Mouse (Mus musculus) neural tube, embryonic 12.5 days (tissue): Measurements from ENCODE around the gene Arid3b. TPM values are rescaled to one million over a fixed set of nuclear protein-coding genes. Genes with fewer than 3 reads are reported as not detected.

Experiments
- ATAC-seq: fragments of 200-750 bp; cut with Nextera tagmentation; 2 replicates; pipeline ENCODE4 v1.8.0; 2017; ENCODE audit warnings: low read depth, mild to moderate bottlenecking, moderate TSS enrichment, moderate library complexity; ENCODE audit not compliant: low FRiP score
- H3K27ac ChIP-seq: fragments of 300-500 bp; sonication (generic); 2 replicates; pipeline ENCODE4 v1.5.1; 2016
- H3K27me3 ChIP-seq: fragments of 300-500 bp; sonication (generic); replicated peaks from 2 replicates; pipeline ENCODE4 v1.6.1; 2016; ENCODE audit warnings: mild to moderate bottlenecking
- H3K36me3 ChIP-seq: fragments of 300-500 bp; sonication (generic); 2 replicates; pipeline ENCODE4 v1.6.1; 2016; ENCODE audit warnings: mild to moderate bottlenecking
- H3K4me1 ChIP-seq: fragments of 300-500 bp; sonication (generic); 2 replicates; pipeline ENCODE4 v1.6.1; 2016
- H3K4me2 ChIP-seq: fragments of 300-500 bp; sonication (generic); replicated peaks from 2 replicates; pipeline ENCODE4 v1.6.1; 2016; ENCODE audit warnings: mild to moderate bottlenecking
- H3K4me3 ChIP-seq: fragments of 300-500 bp; sonication (generic); 2 replicates; pipeline ENCODE4 v1.5.1; 2016
- H3K9ac ChIP-seq: fragments of 300-500 bp; sonication (generic); 2 replicates; pipeline ENCODE4 v1.6.1; 2016; ENCODE audit warnings: mild to moderate bottlenecking
- H3K9me3 ChIP-seq: fragments of 300-500 bp; sonication (generic); 2 replicates; pipeline ENCODE4 v1.6.1; 2016; ENCODE audit warnings: mild to moderate bottlenecking
- WGBS: fragments of 180-500 bp; shearing (Covaris S2); methylation state at CpG from one replicate; pipeline ENCODE4 v1.1.7; 2016; 5-methylcytosine and 5-hydroxymethylcytosine counted together
- polyA plus RNA-seq: library from polyadenylated mRNA; unstranded; fragments of >200 nt; fragmentation: Nextera tagmentation; extraction: Ambion mirVana; gene quantifications from 2 replicates; pipeline ENCODE4 v1.2.1, GENCODE M21; 2016

The Arid3b gene
- polyA plus RNA-seq, 1 experiment from 2014 or later, result 21.0 TPM

GRCm38 (mm10) chr9:57861951-57862471 is 25.4 kb upstream of the Arid3b start:
- WGBS, result 32% methylated on average over 9 of the region's 9 CpGs
- no peak for ATAC-seq
- no peak overlapping the region for H3K4me3 ChIP-seq
- H3K36me3 ChIP-seq, result no peaks in the 10 kb centered on the region
- H3K9me3 ChIP-seq, result no peaks in the 10 kb centered on the region
- no peaks in the 10 kb centered on the region for H3K27me3 ChIP-seq
- no peaks in the 10 kb centered on the region for H3K4me1 ChIP-seq
- 0 out of 2 replicates have a peak overlapping the region, but pooled peaks have one; percentile 16 for H3K4me2 ChIP-seq
- H3K27ac ChIP-seq, result no peak overlapping the region
- no peak overlapping the region for H3K9ac ChIP-seq

GRCm38 (mm10) chr9:57856456-57856855 is 19.9 kb upstream of the Arid3b start:
- no peak overlapping the region for H3K4me3 ChIP-seq
- no peaks in the 10 kb centered on the region for H3K9me3 ChIP-seq
- H3K27ac ChIP-seq, result no peak overlapping the region
- H3K36me3 ChIP-seq, result no peaks in the 10 kb centered on the region
- no peaks in the 10 kb centered on the region for H3K27me3 ChIP-seq
- H3K4me2 ChIP-seq, result no peak overlapping the region
- no peaks in the 10 kb centered on the region for H3K4me1 ChIP-seq
- WGBS, result 89% methylated on average over 2 of the region's 2 CpGs
- no peak for ATAC-seq
- no peak overlapping the region for H3K9ac ChIP-seq

GRCm38 (mm10) chr9:57854280-57854679 is 17.7 kb upstream of the Arid3b start:
- no peak overlapping the region for H3K4me2 ChIP-seq
- no peak overlapping the region for H3K4me3 ChIP-seq
- H3K4me1 ChIP-seq, result no peaks in the 10 kb centered on the region
- H3K9me3 ChIP-seq, result no peaks in the 10 kb centered on the region
- H3K36me3 ChIP-seq, result no peaks in the 10 kb centered on the region
- H3K9ac ChIP-seq, result no peak overlapping the region
- H3K27me3 ChIP-seq, result no peaks in the 10 kb centered on the region
- H3K27ac ChIP-seq, result no peak overlapping the region
- no peak for ATAC-seq

- no peak overlapping the region for H3K9ac ChIP-seq
- H3K27me3 ChIP-seq, result no peaks in the 10 kb centered on the region
- WGBS, result 81% methylated on average over 2 of the region's 2 CpGs
- H3K4me2 ChIP-seq, result no peak overlapping the region
- peaks cover 18% of the 10 kb centered on the region for H3K4me1 ChIP-seq
- H3K4me3 ChIP-seq, result no peak overlapping the region
- ATAC-seq, result no peak
- no peaks in the 10 kb centered on the region for H3K9me3 ChIP-seq
- H3K36me3 ChIP-seq, result no peaks in the 10 kb centered on the region; the same call in 1 of the 2 replicates
- no peak overlapping the region for H3K27ac ChIP-seq
These were observed 2.4 kb upstream of the Arid3b start for GRCm38 (mm10) chr9:57839032-57839431.

GRCm38 (mm10) chr9:57835841-57836514 is 615 bp downstream of the Arid3b start:
- peak overlapping the region; percentile 65 for H3K4me3 ChIP-seq
- under 1% methylated on average over 22 of the region's 22 CpGs for WGBS
- H3K36me3 ChIP-seq, result peaks cover 3% of the 10 kb centered on the region; the same call in 1 of the 2 replicates
- peak overlapping the region; percentile 69 for H3K9ac ChIP-seq
- H3K4me2 ChIP-seq, result peak overlapping the region; percentile 72
- peak overlapping the region; percentile 42; the same call in 1 of the 2 replicates for H3K27ac ChIP-seq
- H3K27me3 ChIP-seq, result no peaks in the 10 kb centered on the region
- H3K4me1 ChIP-seq, result peaks cover 39% of the 10 kb centered on the region
- no peak; the same call in 1 of the 2 replicates for ATAC-seq
- no peaks in the 10 kb centered on the region for H3K9me3 ChIP-seq

GRCm38 (mm10) chr9:57834629-57835417 is 1.8 kb downstream of the Arid3b start:
- H3K27me3 ChIP-seq, result no peaks in the 10 kb centered on the region
- H3K4me3 ChIP-seq, result 0 out of 2 replicates have a peak overlapping the region, but pooled peaks have one; percentile 11
- H3K36me3 ChIP-seq, result peaks cover 3% of the 10 kb centered on the region; the same call in 1 of the 2 replicates
- WGBS, result 7% methylated on average over 11 of the region's 11 CpGs
- H3K4me1 ChIP-seq, result peaks cover 50% of the 10 kb centered on the region
- ATAC-seq, result no peak
- H3K9me3 ChIP-seq, result no peaks in the 10 kb centered on the region
- H3K9ac ChIP-seq, result 0 out of 2 replicates have a peak overlapping the region, but pooled peaks have one; percentile 17
- peak overlapping the region; percentile 72 for H3K4me2 ChIP-seq
- no peak overlapping the region for H3K27ac ChIP-seq

GRCm38 (mm10) chr9:57833762-57834471 is 2.7 kb downstream of the Arid3b start:
- no peak for ATAC-seq
- 0 out of 2 replicates have a peak overlapping the region, but pooled peaks have one; percentile 10 for H3K4me3 ChIP-seq
- H3K27me3 ChIP-seq, result no peaks in the 10 kb centered on the region
- peak overlapping the region; percentile 72 for H3K4me2 ChIP-seq
- H3K9me3 ChIP-seq, result no peaks in the 10 kb centered on the region
- no peak overlapping the region for H3K9ac ChIP-seq
- 53% methylated on average over 9 of the region's 9 CpGs for WGBS
- H3K27ac ChIP-seq, result no peak overlapping the region
- H3K36me3 ChIP-seq, result peaks cover 3% of the 10 kb centered on the region; the same call in 1 of the 2 replicates
- peaks cover 59% of the 10 kb centered on the region for H3K4me1 ChIP-seq

GRCm38 (mm10) chr9:57831267-57832082 is 5.1 kb downstream of the Arid3b start:
- 8% methylated on average over 24 of the region's 24 CpGs for WGBS
- peaks cover 64% of the 10 kb centered on the region for H3K4me1 ChIP-seq
- 0 out of 2 replicates have a peak overlapping the region, but pooled peaks have one; percentile 33 for H3K9ac ChIP-seq
- H3K9me3 ChIP-seq, result no peaks in the 10 kb centered on the region
- H3K4me3 ChIP-seq, result peak overlapping the region; percentile 11; the same call in 1 of the 2 replicates
- peak overlapping the region; percentile 32; the same call in 1 of the 2 replicates for H3K27ac ChIP-seq
- peak overlapping the region; percentile 52 for H3K4me2 ChIP-seq
- H3K36me3 ChIP-seq, result peaks cover 3% of the 10 kb centered on the region; the same call in 1 of the 2 replicates
- no peaks in the 10 kb centered on the region for H3K27me3 ChIP-seq
- peak; percentile 90 for ATAC-seq

- no peaks in the 10 kb centered on the region for H3K27me3 ChIP-seq
- no peak overlapping the region for H3K4me3 ChIP-seq
- no peaks in the 10 kb centered on the region for H3K9me3 ChIP-seq
- peaks cover 3% of the 10 kb centered on the region; the same call in 1 of the 2 replicates for H3K36me3 ChIP-seq
- 0 out of 2 replicates have a peak overlapping the region, but pooled peaks have one; percentile 18 for H3K9ac ChIP-seq
- H3K27ac ChIP-seq, result no peak overlapping the region
- H3K4me2 ChIP-seq, result peak overlapping the region; percentile 52
- H3K4me1 ChIP-seq, result peaks cover 54% of the 10 kb centered on the region
- 17% methylated on average over 6 of the region's 6 CpGs for WGBS
- no peak for ATAC-seq
These were observed 6.6 kb downstream of the Arid3b start for GRCm38 (mm10) chr9:57829812-57830557.

GRCm38 (mm10) chr9:57823397-57823796 is 13.2 kb downstream of the Arid3b start:
- ATAC-seq, result no peak
- Histone ChIP-seq H3K9me3 (no peaks in the 10 kb centered on the region), H3K36me3 (no peaks in the 10 kb centered on the region; the same call in 1 of the 2 replicates), H3K4me1 (peaks cover 19% of the 10 kb centered on the region), H3K27ac (no peak overlapping the region), H3K4me3 (no peak overlapping the region), H3K4me2 (no peak overlapping the region), H3K9ac (no peak overlapping the region), H3K27me3 (no peaks in the 10 kb centered on the region)
- WGBS, result 90% methylated on average over 1 of the region's 1 CpGs
